Comparison of ENCODE assay signal across 9 mouse cellular contexts in genomic region chr11:6007779-6008128, GRCm38 (mm10). TPM values are rescaled to one million over a fixed set of nuclear protein-coding genes. Genes with fewer than 3 reads are reported as not detected.
DNase-seq lines count a peak whose midpoint lies in the region; ATAC-seq and TF ChIP-seq lines count a peak whose summit lies in the region.
"Not testable (repeated sequence)": the region's sequence is repeated elsewhere in the genome, so short reads cannot be mapped to it uniquely, and the experiment has no call there.
"Had no signal": no experiment of that assay in that cellular context is flagged by ENCODE, and none has a peak within 500 bp of the region (broad histone marks: within the 10 kb centered on the region; RNA-seq: fewer than 3 reads in every experiment).

No protein-coding gene starts in this region.

- not testable (repeated sequence) for TF ChIP-seq POLR2A in small intestine, adult 2 months (IDR thresholded peaks at IDR 0.05; ENCODE audit: low read depth, low read length)

- H3K4me2 ChIP-seq in embryonic facial prominence, embryonic 15.5 days (replicated peaks) = peak overlapping the region; percentile 38
- H3K4me2 ChIP-seq in heart, embryonic 11.5 days = peak overlapping the region; percentile 52
- peak overlapping the region; percentile 56 for H3K4me2 ChIP-seq in hindbrain, embryonic 15.5 days
- peak overlapping the region; percentile 47 for H3K4me2 ChIP-seq in kidney, postnatal 0 days (ENCODE audit: low read length)
- peak overlapping the region; percentile 29; the same call in 1 of the 2 replicates for H3K4me2 ChIP-seq in liver, embryonic 14.5 days (ENCODE audit: low read depth)
- peak overlapping the region; percentile 59 for H3K4me2 ChIP-seq in midbrain, embryonic 13.5 days (replicated peaks)

- not testable (repeated sequence) for H3K36me3 ChIP-seq in embryonic facial prominence, embryonic 15.5 days; heart, embryonic 11.5 days (ENCODE audit: control insufficient read depth, insufficient read depth, low read length); hindbrain, embryonic 15.5 days; kidney, postnatal 0 days (ENCODE audit: insufficient read depth, low read length); liver, embryonic 14.5 days (replicated peaks; ENCODE audit: control insufficient read depth, insufficient read depth, low read depth); midbrain, embryonic 13.5 days
- peaks cover 30% of the 10 kb centered on the region for H3K36me3 ChIP-seq in small intestine, adult 2 months (ENCODE audit: control insufficient read depth, insufficient read depth, low read length)

- peak overlapping the region; percentile 27 for H3K4me3 ChIP-seq in embryonic facial prominence, embryonic 15.5 days (replicated peaks)
- not testable (repeated sequence) for H3K4me3 ChIP-seq in heart, embryonic 11.5 days (ENCODE audit: low read depth, low read length)
- H3K4me3 ChIP-seq in hindbrain, embryonic 15.5 days = peak overlapping the region; percentile 37
- peak overlapping the region; percentile 31 for H3K4me3 ChIP-seq in kidney, postnatal 0 days (replicated peaks; ENCODE audit: low read depth, low read length)
- H3K4me3 ChIP-seq in liver, embryonic 14.5 days (ENCODE audit: insufficient read depth in 1 of 2, low read depth in 2 of 2, low read length in 2 of 2) = peak overlapping the region; percentile 33 to 38; a peak in 2 of 4 replicates
- peak overlapping the region; percentile 35 for H3K4me3 ChIP-seq in midbrain, embryonic 13.5 days (replicated peaks)
- H3K4me3 ChIP-seq in small intestine, adult 2 months (ENCODE audit: low read depth, low read length) = peak overlapping the region; percentile 82

- 33% methylated on average over 12 of the region's 13 CpGs for WGBS in embryonic facial prominence, embryonic 15.5 days
- WGBS in heart, embryonic 11.5 days (ENCODE audit: insufficient replicate concordance) = 38% methylated on average over 10 of the region's 13 CpGs
- WGBS in hindbrain, embryonic 15.5 days = 25% methylated on average over 9 of the region's 13 CpGs
- WGBS in kidney, postnatal 0 days = 38% methylated on average over 9 of the region's 13 CpGs
- 26% methylated on average over 9 of the region's 13 CpGs for WGBS in liver, embryonic 14.5 days (ENCODE audit: insufficient replicate concordance)
- WGBS in midbrain, embryonic 13.5 days = 21% methylated on average over 10 of the region's 13 CpGs
- 11% methylated on average over 12 of the region's 13 CpGs for WGBS in small intestine, adult 2 months

- TF ChIP-seq CTCF in kidney, postnatal 0 days (IDR thresholded peaks at IDR 0.05; ENCODE audit: low read depth); liver, embryonic 14.5 days (IDR thresholded peaks at IDR 0.05; ENCODE audit: low read depth); small intestine, adult 2 months (IDR thresholded peaks at IDR 0.05; ENCODE audit: extremely low read depth, insufficient read length, insufficient replicate concordance, low read depth, low read length): not testable (repeated sequence)

- ATAC-seq in embryonic facial prominence, embryonic 15.5 days (ENCODE audit: insufficient number of reproducible peaks, low FRiP score, low TSS enrichment, low read depth); heart, embryonic 11.5 days (replicated peaks; ENCODE audit: insufficient number of reproducible peaks, low FRiP score, low TSS enrichment); hindbrain, embryonic 15.5 days (ENCODE audit: low FRiP score, low read depth); kidney, postnatal 0 days (replicated peaks; ENCODE audit: low FRiP score, low read depth); liver, embryonic 14.5 days (ENCODE audit: insufficient read depth); midbrain, embryonic 13.5 days: not testable (repeated sequence)

- not testable (repeated sequence) for H3K9me3 ChIP-seq in embryonic facial prominence, embryonic 15.5 days (replicated peaks); heart, embryonic 11.5 days (replicated peaks; ENCODE audit: control insufficient read depth, low read length); hindbrain, embryonic 15.5 days; kidney, postnatal 0 days (replicated peaks; ENCODE audit: low read length); liver, embryonic 14.5 days (ENCODE audit: control insufficient read depth, low read length); midbrain, embryonic 13.5 days

- not testable (repeated sequence) for DNase-seq in kidney, postnatal 0 days (ENCODE audit: low spot score); liver, embryonic 14.5 days (ENCODE audit: low read depth in 3 of 3, low spot score in 3 of 3)

- not testable (repeated sequence) for H3K9ac ChIP-seq in embryonic facial prominence, embryonic 15.5 days; heart, embryonic 11.5 days (ENCODE audit: low read depth, low read length); kidney, postnatal 0 days (ENCODE audit: low read depth, low read length); liver, embryonic 14.5 days (replicated peaks)
- H3K9ac ChIP-seq in hindbrain, embryonic 15.5 days = 0 out of 2 replicates have a peak overlapping the region, but pooled peaks have one; percentile 22
- H3K9ac ChIP-seq in midbrain, embryonic 13.5 days (replicated peaks) = 0 out of 2 replicates have a peak overlapping the region, but pooled peaks have one; percentile 48

- H3K27me3 ChIP-seq in embryonic facial prominence, embryonic 15.5 days; heart, embryonic 11.5 days (ENCODE audit: control insufficient read depth, insufficient read depth, low read length); hindbrain, embryonic 15.5 days; kidney, postnatal 0 days (ENCODE audit: insufficient read depth, low read length); liver, embryonic 14.5 days (ENCODE audit: control insufficient read depth, insufficient read depth, low read length); small intestine, adult 2 months (ENCODE audit: control insufficient read depth, insufficient read depth, low read length): not testable (repeated sequence)
- H3K27me3 ChIP-seq in midbrain, embryonic 13.5 days = peaks cover 19% of the 10 kb centered on the region

- TF ChIP-seq EP300 in liver, embryonic 14.5 days (IDR thresholded peaks at IDR 0.05; ENCODE audit: low read depth) = not testable (repeated sequence)

- not testable (repeated sequence) for H3K4me1 ChIP-seq in embryonic facial prominence, embryonic 15.5 days; heart, embryonic 11.5 days (ENCODE audit: control insufficient read depth, insufficient read depth, low read length); hindbrain, embryonic 15.5 days (replicated peaks); kidney, postnatal 0 days (replicated peaks; ENCODE audit: insufficient read depth, low read length); liver, embryonic 14.5 days (replicated peaks; ENCODE audit: control insufficient read depth in 2 of 2, insufficient read depth in 2 of 2, low read length in 1 of 2); midbrain, embryonic 13.5 days (replicated peaks)
- H3K4me1 ChIP-seq in small intestine, adult 2 months (ENCODE audit: control insufficient read depth, insufficient read depth, insufficient read length, low read length) = peaks cover 31% of the 10 kb centered on the region

- H3K27ac ChIP-seq in embryonic facial prominence, embryonic 15.5 days (replicated peaks); heart, embryonic 11.5 days (ENCODE audit: low read depth, low read length); hindbrain, embryonic 15.5 days (replicated peaks); kidney, postnatal 0 days; liver, embryonic 14.5 days; midbrain, embryonic 13.5 days: not testable (repeated sequence)
- peak overlapping the region; percentile 100 for H3K27ac ChIP-seq in small intestine, adult 2 months (ENCODE audit: insufficient read depth, low read depth, low read length)

RNA-seq across cellular contexts. Expression of gene Ykt6, which starts 52.3 kb away (rescaled TPM):
- 64.4 and 66.7 TPM in 2 replicates for polyA plus RNA-seq in embryonic facial prominence, embryonic 15.5 days (2015; fragmentation: Nextera tagmentation; extraction: Ambion mirVana)
- 19.3 and 25.4 TPM in 2 replicates for polyA plus RNA-seq in heart, embryonic 11.5 days (2014; fragmentation: Nextera tagmentation; extraction: Ambion mirVana)
- 89.5 and 93.7 TPM in 2 replicates for polyA plus RNA-seq in hindbrain, embryonic 15.5 days (2015; fragmentation: Nextera tagmentation; extraction: Ambion mirVana)
- 41.8 and 46.5 TPM in 2 replicates for polyA plus RNA-seq in kidney, postnatal 0 days (2015; fragmentation: Nextera tagmentation; extraction: Ambion mirVana)
- 14.9 and 18.7 TPM in 2 replicates for polyA plus RNA-seq in liver, embryonic 14.5 days (2012; rRNA removed)
- polyA plus RNA-seq in liver, embryonic 14.5 days (2014; fragmentation: Nextera tagmentation; extraction: Ambion mirVana) = 9.6 and 10.1 TPM in 2 replicates
- polyA plus RNA-seq in midbrain, embryonic 13.5 days (2015; fragmentation: Nextera tagmentation; extraction: Ambion mirVana) = 78.8 and 84.0 TPM in 2 replicates
- 56.2 and 84.5 TPM in 2 replicates for polyA plus RNA-seq in small intestine, adult 2 months (2012; rRNA removed)

RNA-seq across cellular contexts. Expression of gene Gck, which starts 57.9 kb away (rescaled TPM):
- polyA plus RNA-seq in embryonic facial prominence, embryonic 15.5 days (2015; fragmentation: Nextera tagmentation; extraction: Ambion mirVana) = 2.4 and 3.5 TPM in 2 replicates
- 2.0 and 2.6 TPM in 2 replicates for polyA plus RNA-seq in heart, embryonic 11.5 days (2014; fragmentation: Nextera tagmentation; extraction: Ambion mirVana)
- polyA plus RNA-seq in hindbrain, embryonic 15.5 days (2015; fragmentation: Nextera tagmentation; extraction: Ambion mirVana) = 5.7 and 5.8 TPM in 2 replicates
- polyA plus RNA-seq in kidney, postnatal 0 days (2015; fragmentation: Nextera tagmentation; extraction: Ambion mirVana) = 0.64 and 1.0 TPM in 2 replicates
- polyA plus RNA-seq in liver, embryonic 14.5 days (2012; rRNA removed) = 0.04 and 0.15 TPM in 2 replicates
- 0.08 and 0.20 TPM in 2 replicates for polyA plus RNA-seq in liver, embryonic 14.5 days (2014; fragmentation: Nextera tagmentation; extraction: Ambion mirVana)
- 6.1 and 6.8 TPM in 2 replicates for polyA plus RNA-seq in midbrain, embryonic 13.5 days (2015; fragmentation: Nextera tagmentation; extraction: Ambion mirVana)
- polyA plus RNA-seq in small intestine, adult 2 months (2012; rRNA removed) = 0.33 and 1.2 TPM in 2 replicates
- polyA plus RNA-seq: activated CD4-positive, CD25-positive, alpha-beta regulatory T cell, adult 4 months; CD4-positive, CD25-positive, alpha-beta regulatory T cell, adult 4 months had no signal

RNA-seq across cellular contexts. Expression of gene Camk2b, which starts 58.4 kb away (rescaled TPM):
- polyA plus RNA-seq in embryonic facial prominence, embryonic 15.5 days (2015; fragmentation: Nextera tagmentation; extraction: Ambion mirVana) = 3.5 and 4.6 TPM in 2 replicates
- polyA plus RNA-seq in heart, embryonic 11.5 days (2014; fragmentation: Nextera tagmentation; extraction: Ambion mirVana) = 2.4 and 2.7 TPM in 2 replicates
- polyA plus RNA-seq in hindbrain, embryonic 15.5 days (2015; fragmentation: Nextera tagmentation; extraction: Ambion mirVana) = 125 and 145 TPM in 2 replicates
- 3.3 and 3.5 TPM in 2 replicates for polyA plus RNA-seq in kidney, postnatal 0 days (2015; fragmentation: Nextera tagmentation; extraction: Ambion mirVana)
- 0.40 and 0.63 TPM in 2 replicates for polyA plus RNA-seq in liver, embryonic 14.5 days (2012; rRNA removed)
- 0.40 and 0.55 TPM in 2 replicates for polyA plus RNA-seq in liver, embryonic 14.5 days (2014; fragmentation: Nextera tagmentation; extraction: Ambion mirVana)
- polyA plus RNA-seq in midbrain, embryonic 13.5 days (2015; fragmentation: Nextera tagmentation; extraction: Ambion mirVana) = 45.6 and 47.0 TPM in 2 replicates
- 1.2 and 8.1 TPM in 2 replicates for polyA plus RNA-seq in small intestine, adult 2 months (2012; rRNA removed)
